Mouse (Mus musculus) liver, postnatal 0 days (tissue): ENCODE data around the gene Trim7.
"Not testable (repeated sequence)": the region's sequence is repeated elsewhere in the genome, so short reads cannot be mapped to it uniquely, and the experiment has no call there.

ENCODE experiments used
- CTCF ChIP-seq: sonication (generic); IDR thresholded peaks from 2 replicates; pipeline ENCODE4 v1.5.1; 2016; ENCODE audit warnings: antibody characterized with exemption, low read depth
- EP300 ChIP-seq: IDR thresholded peaks from 2 replicates; pipeline ENCODE4 v1.6.1; 2016; ENCODE audit warnings: antibody characterized with exemption, low read depth, mild to moderate bottlenecking

DNA sequence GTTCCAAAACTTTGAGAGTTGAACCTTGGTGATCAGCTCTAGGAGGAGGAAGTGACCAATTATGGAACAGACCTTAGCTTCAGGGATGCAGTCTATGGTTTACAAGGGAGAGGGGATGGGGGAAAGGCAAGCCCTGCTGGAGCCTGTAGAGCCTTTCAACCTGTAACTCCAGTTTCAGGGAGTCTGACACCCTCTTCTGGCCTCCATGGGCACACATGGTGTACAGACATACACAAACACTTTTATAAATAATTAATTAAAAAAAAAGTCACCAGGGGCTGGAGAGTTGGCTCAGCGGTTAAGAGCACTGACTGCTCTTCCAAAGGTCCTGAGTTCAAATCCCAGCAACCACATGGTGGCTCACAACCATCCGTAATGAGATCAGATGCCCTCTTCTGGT, 20.4 kb downstream of the Trim7 start:
- not testable (repeated sequence) for TF ChIP-seq CTCF, EP300
